In the genomic region with DNA sequence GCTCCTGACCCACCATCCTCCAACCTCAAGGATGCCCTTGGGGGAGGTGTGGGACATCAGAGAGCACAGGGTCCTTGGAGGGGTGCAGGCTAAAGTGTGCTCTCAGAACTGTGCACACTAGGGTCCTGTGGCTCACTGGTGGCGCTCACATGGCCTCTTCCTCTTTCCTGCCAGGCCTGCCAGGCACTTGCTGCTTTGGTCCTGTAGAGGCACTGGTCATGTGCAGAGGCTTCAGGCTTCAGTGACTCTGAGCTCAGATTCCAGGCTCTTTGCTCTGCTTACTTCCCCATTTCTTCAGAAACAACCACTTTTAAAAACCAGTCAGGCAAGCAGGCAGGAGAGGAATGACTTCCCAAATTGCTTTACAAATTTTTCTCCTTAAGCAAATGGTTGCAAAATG, we compare ENCODE assay signal across 8 mouse cellular contexts. TPM values are rescaled to one million over a fixed set of nuclear protein-coding genes. Genes with fewer than 3 reads are reported as not detected.
DNase-seq lines count a peak whose midpoint lies in the region; ATAC-seq and TF ChIP-seq lines count a peak whose summit lies in the region.

No protein-coding gene starts in this region.

- no peak for ATAC-seq in forebrain, embryonic 12.5 days (ENCODE audit: low FRiP score)

- H3K27ac ChIP-seq in bone marrow, adult 2 months (ENCODE audit: control insufficient read depth, insufficient read depth, low read depth, low read length, poor library complexity), result no peak overlapping the region
- H3K27ac ChIP-seq in forebrain, embryonic 12.5 days, result no peak overlapping the region

- TF ChIP-seq POLR2A in bone marrow, adult 2 months (IDR thresholded peaks at IDR 0.05; ENCODE audit: borderline replicate concordance, control insufficient read depth, low read depth, low read length), result no peak

- H3K4me3 ChIP-seq in bone marrow, adult 2 months (replicated peaks; ENCODE audit: control insufficient read depth, low read depth, low read length), result no peak overlapping the region
- no peak overlapping the region for H3K4me3 ChIP-seq in forebrain, embryonic 12.5 days (replicated peaks)

- no peaks in the 10 kb centered on the region for H3K36me3 ChIP-seq in forebrain, embryonic 12.5 days (replicated peaks)

- no peak overlapping the region for H3K9ac ChIP-seq in forebrain, embryonic 12.5 days

- peak; percentile 41; the same call in 1 of the 2 replicates for TF ChIP-seq CTCF in bone marrow, adult 2 months (IDR thresholded peaks at IDR 0.05; ENCODE audit: control insufficient read depth, insufficient read depth, low read length)

- H3K9me3 ChIP-seq in forebrain, embryonic 12.5 days, result no peaks in the 10 kb centered on the region

- DNase-seq in B cell, adult 2 months, result peak; percentile 59 to 63
- peak; percentile 39 for DNase-seq in kidney, postnatal 10 days
- peak; percentile 67 for DNase-seq in lung, postnatal 36 days
- DNase-seq in thymus, adult 18-20 months, result no peak
- DNase-seq in right cerebral cortex, adult 2 months (ENCODE audit: low spot score in 2 of 2), result no peak
- no peak for DNase-seq in testis, postnatal 10 days (ENCODE audit: low spot score)

- no peaks in the 10 kb centered on the region for H3K27me3 ChIP-seq in forebrain, embryonic 12.5 days

- WGBS in bone marrow, adult 2 months, result 0% methylated on average over 1 of the region's 1 CpGs
- 86% methylated on average over 1 of the region's 1 CpGs for WGBS in forebrain, embryonic 12.5 days

- H3K4me1 ChIP-seq in bone marrow, adult 2 months (ENCODE audit: control insufficient read depth, insufficient read depth, low read length), result peaks cover 2% of the 10 kb centered on the region
- peaks cover 4% of the 10 kb centered on the region; the same call in 1 of the 2 replicates for H3K4me1 ChIP-seq in forebrain, embryonic 12.5 days

- H3K4me2 ChIP-seq in forebrain, embryonic 12.5 days, result no peak overlapping the region

RNA-seq across cellular contexts. Expression of gene BC017158, which starts 34.9 kb away (rescaled TPM):
- polyA plus RNA-seq in bone marrow, adult 2 months (2011; ENCODE audit: insufficient read depth, insufficient read length, low replicate concordance, missing spikeins), result 20.0 and 37.3 TPM in 2 replicates
- 17.3 and 19.1 TPM in 2 replicates for polyA plus RNA-seq in forebrain, embryonic 12.5 days (2016; fragmentation: Nextera tagmentation; extraction: Ambion mirVana)

Comparison
In these comparisons a context has a peak if more than half of its experiments do, and no peak if none do; other contexts are left out.
1. DNase-seq: peak in B cell, adult 2 months (2 of 2), kidney, postnatal 10 days (single experiment) and lung, postnatal 36 days (single experiment); none in thymus, adult 18-20 months (0 of 2), right cerebral cortex, adult 2 months (0 of 2) and testis, postnatal 10 days (single experiment).